Mouse (Mus musculus) forebrain, embryonic 11.5 days (tissue): ENCODE results near the gene Sema6d. TPM values are rescaled to one million over a fixed set of nuclear protein-coding genes. Genes with fewer than 3 reads are reported as not detected.

Experiments
- ATAC-seq: fragments of 200-750 bp; cut with Nextera tagmentation; replicated peaks from 2 replicates; pipeline ENCODE4 v1.8.0; 2017; ENCODE audit warnings: moderate TSS enrichment; ENCODE audit not compliant: low FRiP score
- DNase-seq: peaks from one replicate; pipeline ENCODE4 v3.0.0-alpha.2; 2017; ENCODE audit warnings: low spot score
- H3K27ac ChIP-seq: fragments of 300-500 bp; sonication (generic); 2 replicates; pipeline ENCODE4 v1.5.1; 2014; ENCODE audit warnings: low read depth, low read length
- H3K27me3 ChIP-seq: fragments of 300-500 bp; sonication (generic); 2 replicates; pipeline ENCODE4 v1.6.1; 2014; ENCODE audit warnings: mild to moderate bottlenecking, low read length, mixed read lengths; ENCODE audit not compliant: control insufficient read depth, insufficient read depth
- H3K36me3 ChIP-seq: fragments of 300-500 bp; sonication (generic); 2 replicates; pipeline ENCODE4 v1.6.1; 2014; ENCODE audit warnings: mild to moderate bottlenecking, low read length, moderate library complexity, mixed read lengths; ENCODE audit not compliant: control insufficient read depth, insufficient read depth
- H3K4me1 ChIP-seq: fragments of 300-500 bp; sonication (generic); replicated peaks from 2 replicates; pipeline ENCODE4 v1.6.1; 2014; ENCODE audit warnings: low read length, mixed read lengths; ENCODE audit not compliant: control insufficient read depth, insufficient read depth
- H3K4me2 ChIP-seq: fragments of 300-500 bp; sonication (generic); 2 replicates; pipeline ENCODE4 v1.6.1; 2014; ENCODE audit warnings: low read depth, mild to moderate bottlenecking, low read length, moderate library complexity, mixed read lengths; ENCODE audit not compliant: severe bottlenecking
- H3K4me3 ChIP-seq: fragments of 300-500 bp; sonication (generic); 2 replicates; pipeline ENCODE4 v1.5.1; 2014; ENCODE audit warnings: low read depth, low read length
- H3K9ac ChIP-seq: fragments of 300-500 bp; sonication (generic); 2 replicates; pipeline ENCODE4 v1.6.1; 2014; ENCODE audit warnings: low read length
- H3K9me3 ChIP-seq: fragments of 300-500 bp; sonication (generic); 2 replicates; pipeline ENCODE4 v1.6.1; 2016; ENCODE audit warnings: low read length, mixed read lengths; ENCODE audit not compliant: control insufficient read depth
- WGBS: fragments of 180-500 bp; shearing (Covaris S2); extraction: QIAGEN DNeasy Blood & Tissue Kit; methylation state at CpG from one replicate; pipeline ENCODE4 v1.1.7; 2014; 5-methylcytosine and 5-hydroxymethylcytosine counted together
- polyA plus RNA-seq: library from polyadenylated mRNA; unstranded; fragments of >200 nt; fragmentation: Nextera tagmentation; extraction: Ambion mirVana; gene quantifications from 2 replicates; pipeline ENCODE4 v1.2.1, GENCODE M21; 2014

The Sema6d gene
- 8.7 and 9.8 TPM in 2 replicates for polyA plus RNA-seq

GRCm38 (mm10) chr2:124089813-124090230 is at the start of gene Sema6d:
Gene Sema6d (plus strand): TSS chr2:124089969.
- 5% methylated on average over 25 of the region's 29 CpGs for WGBS
- Histone ChIP-seq H3K9me3 (no peaks in the 10 kb centered on the region), H3K4me3 (peak within 1 kb of the TSS; percentile 49), H3K4me2 (peak within 1 kb of the TSS; percentile 95), H3K9ac (peak within 1 kb of the TSS; percentile 51), H3K27ac (no peak within 1 kb of the TSS), H3K36me3 (no peaks in the 10 kb centered on the region), H3K27me3 (peaks cover 14% of the 10 kb centered on the region; the same call in 1 of the 2 replicates), H3K4me1 (no peaks in the 10 kb centered on the region; the same call in 1 of the 2 replicates)
- ATAC-seq (peak; percentile 82), DNase-seq (peak; percentile 65)

- no peaks in the 10 kb centered on the region for H3K9me3 ChIP-seq
- H3K4me3 ChIP-seq = no peak overlapping the region
- H3K27me3 ChIP-seq = no peaks in the 10 kb centered on the region
- no peak overlapping the region for H3K9ac ChIP-seq
- H3K27ac ChIP-seq = no peak overlapping the region
- no peak for ATAC-seq
- H3K36me3 ChIP-seq = no peaks in the 10 kb centered on the region
- DNase-seq = no peak
- WGBS = 89% methylated on average over 3 of the region's 3 CpGs
- no peak overlapping the region for H3K4me2 ChIP-seq
- no peaks in the 10 kb centered on the region for H3K4me1 ChIP-seq
Measured at GRCm38 (mm10) chr2:124059910-124060309, 29.9 kb upstream of the Sema6d start.

GRCm38 (mm10) chr2:124068380-124068779 is 21.4 kb upstream of the Sema6d start:
- Histone ChIP-seq H3K9ac (no peak overlapping the region), H3K4me1 (no peaks in the 10 kb centered on the region), H3K36me3 (no peaks in the 10 kb centered on the region), H3K4me3 (no peak overlapping the region), H3K27me3 (no peaks in the 10 kb centered on the region), H3K4me2 (no peak overlapping the region), H3K27ac (no peak overlapping the region), H3K9me3 (no peaks in the 10 kb centered on the region)
- ATAC-seq (no peak), DNase-seq (no peak)
- WGBS = 87% methylated on average over 4 of the region's 4 CpGs

GRCm38 (mm10) chr2:124070664-124071063 is 19.1 kb upstream of the Sema6d start:
- no peaks in the 10 kb centered on the region for H3K9me3 ChIP-seq

GRCm38 (mm10) chr2:124071380-124071779 is 18.4 kb upstream of the Sema6d start:
- Histone ChIP-seq H3K9ac (no peak overlapping the region), H3K4me3 (no peak overlapping the region), H3K36me3 (no peaks in the 10 kb centered on the region), H3K27ac (no peak overlapping the region), H3K4me1 (no peaks in the 10 kb centered on the region), H3K9me3 (no peaks in the 10 kb centered on the region), H3K4me2 (no peak overlapping the region), H3K27me3 (no peaks in the 10 kb centered on the region)
- 29% methylated on average over 2 of the region's 2 CpGs for whole genome bisulfite sequencing
- no peak for ATAC-seq
- no peak for DNase-seq

More at GRCm38 (mm10) chr2:124070664-124071063, 19.1 kb upstream of the Sema6d start:
- H3K27ac ChIP-seq = no peak overlapping the region
- no peaks in the 10 kb centered on the region for H3K27me3 ChIP-seq
- no peak overlapping the region for H3K4me3 ChIP-seq
- WGBS = 75% methylated on average over 2 of the region's 2 CpGs
- DNase-seq = no peak
- no peak overlapping the region for H3K9ac ChIP-seq
- no peaks in the 10 kb centered on the region for H3K4me1 ChIP-seq
- no peaks in the 10 kb centered on the region for H3K36me3 ChIP-seq
- no peak for ATAC-seq
- H3K4me2 ChIP-seq = no peak overlapping the region

GRCm38 (mm10) chr2:124090231-124091141 is 717 bp downstream of the Sema6d start:
- under 1% methylated on average over 49 of the region's 49 CpGs for WGBS
- H3K27me3 ChIP-seq = peaks cover 14% of the 10 kb centered on the region; the same call in 1 of the 2 replicates
- H3K36me3 ChIP-seq = no peaks in the 10 kb centered on the region
- H3K4me1 ChIP-seq = no peaks in the 10 kb centered on the region; the same call in 1 of the 2 replicates
- peak overlapping the region; percentile 51 for H3K9ac ChIP-seq
- ATAC-seq = peak; percentile 65
- DNase-seq = peak; percentile 67
- no peaks in the 10 kb centered on the region for H3K9me3 ChIP-seq
- peak overlapping the region; percentile 49 for H3K4me3 ChIP-seq
- no peak overlapping the region for H3K27ac ChIP-seq
- peak overlapping the region; percentile 95 for H3K4me2 ChIP-seq

GRCm38 (mm10) chr2:124099697-124100096 is 9.9 kb downstream of the Sema6d start:
- ATAC-seq (no peak), DNase-seq (no peak)
- H3K4me3 ChIP-seq = no peak overlapping the region
- no peak overlapping the region for H3K4me2 ChIP-seq
- no peak overlapping the region for H3K27ac ChIP-seq
- no peak overlapping the region for H3K9ac ChIP-seq
- no peaks in the 10 kb centered on the region for H3K36me3 ChIP-seq
- H3K4me1 ChIP-seq = 0 out of 2 replicates have a peak, but pooled peaks cover 2% of the 10 kb centered on the region
- no peaks in the 10 kb centered on the region for H3K27me3 ChIP-seq
- WGBS = 32% methylated on average over 1 of the region's 1 CpGs
- H3K9me3 ChIP-seq = no peaks in the 10 kb centered on the region

GRCm38 (mm10) chr2:124100486-124101200 is 10.9 kb downstream of the Sema6d start:
- no peaks in the 10 kb centered on the region for H3K27me3 ChIP-seq
- H3K36me3 ChIP-seq = no peaks in the 10 kb centered on the region
- H3K9me3 ChIP-seq = no peaks in the 10 kb centered on the region
- DNase-seq (peak; percentile 75), ATAC-seq (peak; percentile 91)
- 19% methylated on average over 9 of the region's 9 CpGs for WGBS
- no peak overlapping the region for H3K27ac ChIP-seq
- H3K4me1 ChIP-seq = 0 out of 2 replicates have a peak, but pooled peaks cover 2% of the 10 kb centered on the region
- no peak overlapping the region for H3K4me3 ChIP-seq
- no peak overlapping the region for H3K9ac ChIP-seq
- no peak overlapping the region for H3K4me2 ChIP-seq
